Mouse (Mus musculus) cortical plate, adult 2 months (tissue): ENCODE measurements around the gene Fam78a.

Experiments
- CTCF ChIP-seq: fragments of 200-500 bp; IDR thresholded peaks from 2 replicates; pipeline ENCODE4 v1.5.1; 2011; ENCODE audit warnings: mild to moderate bottlenecking, control low read depth, low read length; ENCODE audit not compliant: insufficient read depth; ENCODE audit errors: extremely low read depth
- POLR2A ChIP-seq: fragments of 200-500 bp; IDR thresholded peaks from 2 replicates; pipeline ENCODE4 v1.6.1; 2011; ENCODE audit warnings: mild to moderate bottlenecking, low read length, control low read depth; ENCODE audit not compliant: insufficient read depth; ENCODE audit errors: extremely low read depth

DNA sequence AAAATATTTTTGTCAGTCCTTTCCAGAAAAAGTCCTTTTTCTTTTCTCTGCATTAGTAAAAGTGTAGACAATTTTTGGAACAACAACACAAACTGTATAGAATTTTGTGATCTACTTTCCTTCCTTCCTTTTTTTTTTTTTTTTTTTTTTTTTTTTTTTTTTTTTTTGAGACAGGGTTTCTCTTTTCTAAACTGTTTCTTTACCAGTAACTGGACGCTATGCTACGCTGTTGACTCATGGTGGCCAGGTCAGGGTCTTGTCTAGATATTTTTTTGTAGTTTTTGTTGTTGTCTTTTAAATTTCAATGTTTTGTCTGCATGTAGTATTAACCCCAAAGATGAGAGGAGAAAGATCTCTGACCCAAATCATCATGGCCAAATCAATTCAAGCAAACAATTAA, 37.1 kb upstream of the Fam78a start:
- no peak for TF ChIP-seq POLR2A
- no peak for TF ChIP-seq CTCF
